Mouse (Mus musculus) brain, adult 2 months (tissue): Measurements from ENCODE around the gene Pole4.

Source experiments
- DNase-seq: peaks from one replicate; pipeline ENCODE4 v3.0.0; 2011; ENCODE audit warnings: low read depth, low spot score

Pole4 gene

DNA sequence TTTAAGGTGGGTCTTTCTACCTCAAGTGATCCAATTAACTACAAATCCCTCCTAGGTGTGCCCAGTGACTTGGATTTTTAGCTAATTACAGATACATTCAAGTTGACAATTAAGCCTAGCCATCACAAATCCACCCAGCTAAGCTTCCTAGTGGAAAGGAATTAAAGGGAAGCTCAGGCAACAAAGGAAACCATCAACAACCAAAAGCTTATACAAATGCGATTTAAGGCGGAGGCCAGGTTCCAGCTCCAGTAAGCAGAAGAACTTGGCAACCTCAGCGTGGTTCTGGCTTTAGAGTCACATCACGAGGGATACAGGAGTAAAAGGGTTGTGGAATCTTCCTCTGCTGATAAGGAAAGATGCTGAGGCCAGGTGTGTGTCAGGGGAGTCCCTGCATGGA is 92.0 kb downstream of the Pole4 start:
- no peak for DNase-seq

DNA sequence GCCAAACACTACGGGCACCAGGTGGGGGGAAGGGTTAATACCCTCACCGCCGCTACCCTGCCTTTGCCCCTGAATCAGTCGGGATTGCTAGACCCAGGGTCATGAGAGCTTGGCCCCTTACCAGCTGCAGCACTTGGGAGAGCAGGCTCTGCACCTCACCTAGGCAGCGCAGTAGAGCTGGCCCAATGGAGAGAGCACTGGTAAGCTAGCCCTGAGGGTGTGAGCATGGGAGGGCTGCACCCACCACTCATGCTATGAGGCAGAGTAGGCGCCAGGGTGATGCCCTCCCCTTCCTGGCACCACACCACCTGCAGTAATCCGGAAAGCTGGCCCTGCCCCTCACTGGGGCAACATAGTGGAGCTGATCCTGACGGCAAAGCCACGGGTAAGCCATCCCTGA is 94.1 kb downstream of the Pole4 start:
- no peak for DNase-seq

DNA sequence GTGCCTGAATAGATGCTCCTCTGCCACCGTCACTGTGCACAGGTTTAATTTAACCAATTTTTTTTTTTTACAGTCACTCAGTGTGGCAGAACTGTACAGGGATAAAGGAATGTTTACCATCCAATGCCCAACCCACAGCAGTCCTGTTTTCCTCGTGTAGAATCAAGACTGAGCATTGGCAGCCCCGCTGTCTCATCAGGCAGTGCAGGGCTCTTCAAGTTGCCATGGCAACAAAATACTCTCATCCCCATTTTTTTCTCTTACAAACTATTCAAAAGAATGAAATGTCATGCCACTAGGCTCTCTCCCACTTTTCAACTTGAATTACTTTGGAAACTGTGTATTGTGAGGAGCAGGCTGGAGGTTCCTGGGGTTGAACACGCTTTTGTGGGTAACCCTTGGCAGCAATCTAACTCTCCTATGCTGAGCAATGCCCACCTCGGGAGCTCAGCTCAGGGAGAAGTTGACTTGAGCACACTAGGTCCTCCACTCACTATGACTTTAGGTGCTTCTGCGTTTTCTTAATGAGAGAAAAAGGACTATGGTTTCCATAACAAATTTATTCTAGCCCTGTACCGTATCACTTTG is 95.7 kb downstream of the Pole4 start:
- DNase-seq: peak; percentile 62

GRCm38 (mm10) chr6:82608756-82609155 is 96.4 kb downstream of the Pole4 start:
- no peak for DNase-seq

GRCm38 (mm10) chr6:82604791-82605190 is 100.4 kb downstream of the Pole4 start:
- no peak for DNase-seq

- DNase-seq: peak; percentile 68
These were observed 101.5 kb downstream of the Pole4 start for GRCm38 (mm10) chr6:82603665-82604064.

DNA sequence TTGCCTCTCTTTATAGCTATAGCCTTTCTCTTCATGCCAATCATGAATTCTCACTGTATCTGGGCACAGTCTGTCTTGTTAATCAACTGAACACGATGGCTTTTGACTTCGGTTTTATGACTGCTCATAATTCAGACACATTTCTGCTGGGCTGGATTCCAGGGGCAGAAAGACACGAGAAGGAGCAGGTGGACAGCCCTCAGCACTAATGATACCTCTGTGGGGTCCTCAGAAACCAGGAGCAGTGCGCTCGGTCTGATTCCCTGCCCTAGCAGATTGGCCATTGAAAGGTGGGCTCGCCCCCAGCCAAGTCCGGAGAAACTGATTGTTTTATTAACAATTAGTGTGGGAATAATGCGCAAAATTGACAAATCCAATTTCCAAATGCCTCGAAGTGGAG is 101.9 kb downstream of the Pole4 start:
- no peak for DNase-seq

- peak; percentile 53 for DNase-seq
These were observed 109.6 kb downstream of the Pole4 start for GRCm38 (mm10) chr6:82595461-82596090.

DNA sequence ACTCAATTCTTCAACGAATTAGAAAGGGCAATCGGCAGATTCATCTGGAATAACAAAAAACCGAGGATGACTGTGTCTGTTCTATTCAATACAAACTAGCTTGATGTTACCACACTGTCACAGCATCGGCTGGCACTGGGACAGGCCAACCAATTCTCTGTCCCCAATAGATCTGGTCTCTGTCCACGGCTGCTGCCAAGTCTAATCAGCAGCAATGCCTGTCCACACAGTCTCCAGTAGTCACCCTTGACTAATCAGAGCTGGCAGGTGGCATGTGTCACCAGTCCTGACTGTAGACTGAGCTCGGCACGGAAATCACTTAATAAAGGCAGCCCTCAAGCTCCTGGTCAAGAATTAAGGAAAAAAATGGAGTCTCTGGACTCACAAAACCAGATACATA is 115.8 kb downstream of the Pole4 start:
- peak; percentile 11 for DNase-seq

DNA sequence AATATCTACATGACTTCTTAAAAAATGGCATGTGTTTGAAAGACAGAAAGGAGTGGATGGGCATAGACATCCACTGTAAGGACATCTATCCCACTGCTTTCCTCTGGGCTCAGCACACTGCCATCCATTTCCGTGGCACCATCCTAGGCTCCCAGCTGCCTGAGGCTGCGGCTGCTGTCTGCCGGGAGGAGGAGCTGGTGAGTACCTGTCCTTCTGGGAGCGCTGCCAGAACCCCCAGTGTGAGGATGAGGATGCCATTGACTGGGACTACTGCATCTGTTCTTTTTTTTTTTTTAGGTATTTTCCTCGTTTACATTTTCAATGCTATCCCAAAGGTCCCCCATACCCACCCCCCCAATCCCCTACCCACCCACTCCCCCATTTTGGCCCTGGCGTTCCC is 119.8 kb downstream of the Pole4 start:
- DNase-seq: no peak

GRCm38 (mm10) chr6:82575445-82575844 is 129.7 kb downstream of the Pole4 start:
- DNase-seq: no peak
